Mouse (Mus musculus) stomach, postnatal 0 days (tissue): ENCODE measurements at regions not wholly inside any gene's neighbourhood (a gene's known extent, or its start where the extent isn't known, plus 50 kb on each side); places are given as distances from the start of the nearest gene placed in this dataset.

Source experiments
- CTCF ChIP-seq: IDR thresholded peaks from 2 replicates; pipeline ENCODE4 v1.5.1; 2016; ENCODE audit warnings: antibody characterized with exemption, low read depth, mild to moderate bottlenecking, moderate library complexity
- EP300 ChIP-seq: optimal IDR thresholded peaks from 2 replicates; pipeline ENCODE3; 2016; ENCODE audit warnings: antibody characterized with exemption

GRCm38 (mm10) chr12:8090279-8090626 lies 112.8 kb downstream of the Apob start:
- TF ChIP-seq EP300 (no peak), CTCF (no peak)
